In genomic region chr17:8167436-8167835, GRCm38 (mm10) we compare ENCODE assay signal across 18 mouse cellular contexts. TPM values are rescaled to one million over a fixed set of nuclear protein-coding genes. Genes with fewer than 3 reads are reported as not detected.
A peak's percentile ranks its signal among the peaks of the same experiment; 100 is the strongest.
DNase-seq lines count a peak whose midpoint lies in the region; ATAC-seq and TF ChIP-seq lines count a peak whose summit lies in the region.
"Not testable (repeated sequence)": the region's sequence is repeated elsewhere in the genome, so short reads cannot be mapped to it uniquely, and the experiment has no call there.
"Had no signal": no experiment of that assay in that cellular context is flagged by ENCODE, and none has a peak within 500 bp of the region (broad histone marks: within the 10 kb centered on the region; RNA-seq: fewer than 3 reads in every experiment).

No protein-coding gene starts in this region.

- not testable (repeated sequence) for DNase-seq in G1E (ENCODE audit: low spot score)
- peak; percentile 67 for DNase-seq in adrenal gland, postnatal 14 days
- DNase-seq in cerebellum, adult 11-12 months = peak; percentile 62
- DNase-seq in cerebellum, adult 9-11 months = peak; percentile 68
- peak; percentile 53 for DNase-seq in gastrocnemius, adult 18-20 months (ENCODE audit: low spot score)
- DNase-seq in heart, adult 18-20 months = peak; percentile 29 to 52
- peak; percentile 47 for DNase-seq in kidney, adult 18-20 months
- peak; percentile 31 for DNase-seq in left cerebral cortex, postnatal 4 days

- TF ChIP-seq CTCF in G1E (IDR thresholded peaks at IDR 0.05; ENCODE audit: low read depth, low read length) = not testable (repeated sequence)

- intact Hi-C loops in left cerebral cortex, postnatal 4 days (cut with DNase I) = not testable (repeated sequence)

- not testable (repeated sequence) for ATAC-seq in G1E (ENCODE audit: extremely low read depth, insufficient number of reproducible peaks, low FRiP score, poor library complexity, severe bottlenecking)

- H3K4me1 ChIP-seq in G1E (ENCODE audit: insufficient read depth, low read depth, low read length) = peaks cover 10% of the 10 kb centered on the region

- H3K9me3 ChIP-seq in G1E (replicated peaks) = not testable (repeated sequence)

- H3K27me3 ChIP-seq in G1E (ENCODE audit: insufficient read depth, low read length) = not testable (repeated sequence)

- peak overlapping the region; percentile 54; the same call in 1 of the 2 replicates for H3K4me3 ChIP-seq in G1E (ENCODE audit: low read depth, low read length)

- H3K36me3 ChIP-seq in G1E (replicated peaks) = peaks cover 43% of the 10 kb centered on the region

RNA-seq across cellular contexts. Expression of gene Fgfr1op, which starts 2.1 kb away (rescaled TPM):
- 24.8 and 28.4 TPM in 2 replicates for total RNA-seq in G1E (2014; fragmentation: Nextera tagmentation)
- 46.3 and 47.3 TPM in 2 replicates for total RNA-seq in G1E (2017)
- polyA plus RNA-seq in G1E (2012) = 5.4 and 13.7 TPM in 2 replicates
- total RNA-seq in adrenal gland, postnatal 14 days (2021) = 19.0 TPM in 2 replicates
- total RNA-seq in gastrocnemius, adult 18-20 months (2021) = 10 to 100 TPM; 14.9 to 17.9 TPM
- 10 to 100 TPM; 19.3 to 22.1 TPM for total RNA-seq in heart, adult 18-20 months (2021)
- 10 to 100 TPM; 18.5 to 22.6 TPM for total RNA-seq in left cerebral cortex, postnatal 4 days (2021)

RNA-seq across cellular contexts. Expression of gene Rnaset2a, which starts 19.5 kb away (rescaled TPM):
- total RNA-seq in G1E (2014; fragmentation: Nextera tagmentation) (10.5 and 11.6 TPM in 2 replicates), G1E (2017) (22.3 and 22.7 TPM in 2 replicates)
- polyA plus RNA-seq in G1E (2012) = 26.5 and 29.9 TPM in 2 replicates
- 39.2 and 40.7 TPM in 2 replicates for total RNA-seq in adrenal gland, postnatal 14 days (2021)
- 10 to 100 TPM; 13.7 to 20.3 TPM for total RNA-seq in gastrocnemius, adult 18-20 months (2021)
- 10 to 100 TPM; 25.4 to 26.3 TPM for total RNA-seq in heart, adult 18-20 months (2021)
- 1 to 10 TPM; 4.7 to 5.2 TPM for total RNA-seq in left cerebral cortex, postnatal 4 days (2021)

RNA-seq across cellular contexts. Expression of gene Gm49673, which starts 19.8 kb away (rescaled TPM):
- not detected in 2 replicates for total RNA-seq in G1E (2014; fragmentation: Nextera tagmentation)
- not detected in 2 replicates for total RNA-seq in G1E (2017)
- polyA plus RNA-seq in G1E (2012) = 0.19 TPM in 1 of 2 replicates, not detected in the other
- 0.26 TPM in 1 of 2 replicates, not detected in the other for total RNA-seq in adrenal gland, postnatal 14 days (2021)
- total RNA-seq in gastrocnemius, adult 18-20 months (2021) = under 1 TPM; 0.11 to 0.50 TPM
- not detected for total RNA-seq in heart, adult 18-20 months (2021)
- not detected for total RNA-seq in left cerebral cortex, postnatal 4 days (2021)
- total RNA-seq: CH12.LX; common myeloid progenitor, adult 5-6 weeks; granulocyte monocyte progenitor cell, adult 5-6 weeks; megakaryocyte, adult 5-6 weeks had no signal
- polyA plus RNA-seq: heart, embryonic 13.5 days; hindbrain, embryonic 10.5 days; limb, embryonic 12.5 days; liver, embryonic 16.5 days; midbrain, embryonic 12.5 days; myocyte had no signal
